Mouse (Mus musculus): Measurements from ENCODE around the gene Ifi27. TPM values are rescaled to one million over a fixed set of nuclear protein-coding genes. Genes with fewer than 3 reads are reported as not detected.

Gene Ifi27
- 79.3 and 84.8 TPM in 2 replicates for polyA plus RNA-seq (2015; fragmentation: Nextera tagmentation; extraction: Ambion mirVana)

GRCm38 (mm10) chr12:103433986-103434731 is at the start of gene Ifi27:
TSS of gene Ifi27 (plus strand) at chr12:103434211.
- Histone ChIP-seq H3K9me3 (ENCODE audit: control insufficient read depth) (no peaks in the 10 kb centered on the region), H3K36me3 (ENCODE audit: control insufficient read depth, insufficient read depth) (peaks cover 6% of the 10 kb centered on the region; the same call in 1 of the 2 replicates), H3K4me2 (replicated peaks; ENCODE audit: low read depth) (peak within 1 kb of the TSS; percentile 51), H3K27ac (ENCODE audit: low read depth, low read length) (peak within 1 kb of the TSS; percentile 60), H3K4me1 (replicated peaks; ENCODE audit: control insufficient read depth, insufficient read depth, low read length) (peaks cover 5% of the 10 kb centered on the region; the same call in 1 of the 2 replicates), H3K9ac (ENCODE audit: low read depth, low read length) (no peak within 1 kb of the TSS), H3K27me3 (replicated peaks; ENCODE audit: control insufficient read depth, insufficient read depth, low read length) (no peaks in the 10 kb centered on the region), H3K4me3 (ENCODE audit: low read depth, low read length) (no peak within 1 kb of the TSS)
- TF ChIP-seq CTCF (IDR thresholded peaks at IDR 0.05; ENCODE audit: low read depth), result no peak
- peak; percentile 96 for ATAC-seq
- WGBS, result 37% methylated on average over 8 of the region's 8 CpGs

GRCm38 (mm10) chr12:103388505-103389347 is 45.3 kb upstream of the Ifi27 start, which contains the start of gene Otub2:
TSS of gene Otub2 (plus strand) at chr12:103388682.
- peaks cover 8% of the 10 kb centered on the region for H3K4me1 ChIP-seq (replicated peaks; ENCODE audit: control insufficient read depth, insufficient read depth, low read length)
- peak; percentile 93 for ATAC-seq
- peak within 1 kb of the TSS; percentile 70 for H3K4me3 ChIP-seq (ENCODE audit: low read depth, low read length)
- peak; percentile 31; the same call in 1 of the 2 replicates for TF ChIP-seq CTCF (IDR thresholded peaks at IDR 0.05; ENCODE audit: low read depth)
- no peaks in the 10 kb centered on the region for H3K27me3 ChIP-seq (replicated peaks; ENCODE audit: control insufficient read depth, insufficient read depth, low read length)
- under 1% methylated on average over 58 of the region's 58 CpGs for WGBS
- no peaks in the 10 kb centered on the region for H3K36me3 ChIP-seq (ENCODE audit: control insufficient read depth, insufficient read depth)
- no peak within 1 kb of the TSS; the same call in 1 of the 2 replicates for H3K27ac ChIP-seq (ENCODE audit: low read depth, low read length)
- H3K4me2 ChIP-seq (replicated peaks; ENCODE audit: low read depth), result peak within 1 kb of the TSS; percentile 89
- peak within 1 kb of the TSS; percentile 68 for H3K9ac ChIP-seq (ENCODE audit: low read depth, low read length)
- no peaks in the 10 kb centered on the region for H3K9me3 ChIP-seq (ENCODE audit: control insufficient read depth)

- peak overlapping the region; percentile 68; the same call in 1 of the 2 replicates for H3K9ac ChIP-seq (ENCODE audit: low read depth, low read length)
- H3K4me1 ChIP-seq (replicated peaks; ENCODE audit: control insufficient read depth, insufficient read depth, low read length), result peaks cover 10% of the 10 kb centered on the region
- no peaks in the 10 kb centered on the region for H3K27me3 ChIP-seq (replicated peaks; ENCODE audit: control insufficient read depth, insufficient read depth, low read length)
- WGBS, result 77% methylated on average over 2 of the region's 2 CpGs
- peak overlapping the region; percentile 70 for H3K4me3 ChIP-seq (ENCODE audit: low read depth, low read length)
- H3K4me2 ChIP-seq (replicated peaks; ENCODE audit: low read depth), result peak overlapping the region; percentile 89
- ATAC-seq, result no peak
- no peaks in the 10 kb centered on the region for H3K9me3 ChIP-seq (ENCODE audit: control insufficient read depth)
- TF ChIP-seq CTCF (IDR thresholded peaks at IDR 0.05; ENCODE audit: low read depth), result no peak
- H3K36me3 ChIP-seq (ENCODE audit: control insufficient read depth, insufficient read depth), result no peaks in the 10 kb centered on the region
- no peak overlapping the region for H3K27ac ChIP-seq (ENCODE audit: low read depth, low read length)
Measured at GRCm38 (mm10) chr12:103389348-103389727, 44.7 kb upstream of the Ifi27 start.

GRCm38 (mm10) chr12:103389982-103390381 is 44.0 kb upstream of the Ifi27 start:
- H3K9ac ChIP-seq (ENCODE audit: low read depth, low read length), result no peak overlapping the region
- H3K4me1 ChIP-seq (replicated peaks; ENCODE audit: control insufficient read depth, insufficient read depth, low read length), result peaks cover 10% of the 10 kb centered on the region
- no peaks in the 10 kb centered on the region for H3K27me3 ChIP-seq (replicated peaks; ENCODE audit: control insufficient read depth, insufficient read depth, low read length)
- H3K4me2 ChIP-seq (replicated peaks; ENCODE audit: low read depth), result no peak overlapping the region
- no peak overlapping the region for H3K27ac ChIP-seq (ENCODE audit: low read depth, low read length)
- 68% methylated on average over 4 of the region's 4 CpGs for WGBS
- no peaks in the 10 kb centered on the region for H3K9me3 ChIP-seq (ENCODE audit: control insufficient read depth)
- no peak for TF ChIP-seq CTCF (IDR thresholded peaks at IDR 0.05; ENCODE audit: low read depth)
- no peak for ATAC-seq
- H3K36me3 ChIP-seq (ENCODE audit: control insufficient read depth, insufficient read depth), result no peaks in the 10 kb centered on the region
- no peak overlapping the region for H3K4me3 ChIP-seq (ENCODE audit: low read depth, low read length)

GRCm38 (mm10) chr12:103391098-103391497 is 42.9 kb upstream of the Ifi27 start:
- no peak overlapping the region for H3K27ac ChIP-seq (ENCODE audit: low read depth, low read length)
- H3K27me3 ChIP-seq (replicated peaks; ENCODE audit: control insufficient read depth, insufficient read depth, low read length), result no peaks in the 10 kb centered on the region
- no peak overlapping the region for H3K4me3 ChIP-seq (ENCODE audit: low read depth, low read length)
- peaks cover 10% of the 10 kb centered on the region for H3K4me1 ChIP-seq (replicated peaks; ENCODE audit: control insufficient read depth, insufficient read depth, low read length)
- ATAC-seq, result no peak
- no peaks in the 10 kb centered on the region for H3K36me3 ChIP-seq (ENCODE audit: control insufficient read depth, insufficient read depth)
- 76% methylated on average over 7 of the region's 7 CpGs for WGBS
- H3K9me3 ChIP-seq (ENCODE audit: control insufficient read depth), result no peaks in the 10 kb centered on the region
- no peak overlapping the region for H3K9ac ChIP-seq (ENCODE audit: low read depth, low read length)
- no peak for TF ChIP-seq CTCF (IDR thresholded peaks at IDR 0.05; ENCODE audit: low read depth)
- no peak overlapping the region for H3K4me2 ChIP-seq (replicated peaks; ENCODE audit: low read depth)

- Histone ChIP-seq H3K27me3 (replicated peaks; ENCODE audit: control insufficient read depth, insufficient read depth, low read length) (no peaks in the 10 kb centered on the region), H3K4me1 (replicated peaks; ENCODE audit: control insufficient read depth, insufficient read depth, low read length) (peaks cover 10% of the 10 kb centered on the region), H3K36me3 (ENCODE audit: control insufficient read depth, insufficient read depth) (no peaks in the 10 kb centered on the region), H3K4me3 (ENCODE audit: low read depth, low read length) (no peak overlapping the region), H3K9ac (ENCODE audit: low read depth, low read length) (no peak overlapping the region), H3K9me3 (ENCODE audit: control insufficient read depth) (no peaks in the 10 kb centered on the region), H3K4me2 (replicated peaks; ENCODE audit: low read depth) (no peak overlapping the region), H3K27ac (ENCODE audit: low read depth, low read length) (no peak overlapping the region)
- 22% methylated on average over 6 of the region's 6 CpGs for WGBS
- ATAC-seq, result no peak
- no peak for TF ChIP-seq CTCF (IDR thresholded peaks at IDR 0.05; ENCODE audit: low read depth)
Measured at GRCm38 (mm10) chr12:103393528-103393927, 40.5 kb upstream of the Ifi27 start.

Measured in intestine, postnatal 0 days (tissue).